ENCODE assay signal across 16 mouse cellular contexts in genomic region chr3:134124982-134125381, GRCm38 (mm10).
"Had no signal": no experiment of that assay in that cellular context is flagged by ENCODE, and none has a peak within 500 bp of the region (broad histone marks: within the 10 kb centered on the region; RNA-seq: fewer than 3 reads in every experiment).

No protein-coding gene starts in this region.

- H3K9me3 ChIP-seq: neural tube, embryonic 13.5 days; neural tube, embryonic 15.5 days; stomach, embryonic 15.5 days had no signal

- H3K27ac ChIP-seq: neural tube, embryonic 13.5 days; neural tube, embryonic 15.5 days; stomach, embryonic 15.5 days; stomach, postnatal 0 days had no signal

- H3K36me3 ChIP-seq: neural tube, embryonic 13.5 days; neural tube, embryonic 15.5 days; stomach, embryonic 15.5 days had no signal

- H3K4me3 ChIP-seq: neural tube, embryonic 13.5 days; neural tube, embryonic 15.5 days; stomach, embryonic 15.5 days had no signal

- H3K27me3 ChIP-seq: neural tube, embryonic 13.5 days; neural tube, embryonic 15.5 days; stomach, embryonic 15.5 days had no signal

- DNase-seq: retina, postnatal 1 day; right cerebral cortex, adult 18-20 months; right cerebral cortex, postnatal 14 days; right cerebral cortex, postnatal 25 days; right cerebral cortex, postnatal 4 days; spleen, adult 18-20 months; thymus, adult 18-20 months; thymus, adult 2 months; thymus, postnatal 14 days; thymus, postnatal 25 days; thymus, postnatal 36 days; thymus, postnatal 4 days had no signal

- H3K4me1 ChIP-seq: neural tube, embryonic 13.5 days; neural tube, embryonic 15.5 days; stomach, embryonic 15.5 days had no signal

- H3K9ac ChIP-seq: neural tube, embryonic 13.5 days; neural tube, embryonic 15.5 days; stomach, embryonic 15.5 days had no signal

- H3K4me2 ChIP-seq: neural tube, embryonic 13.5 days; neural tube, embryonic 15.5 days; stomach, embryonic 15.5 days had no signal
